9 mouse cellular contexts compared by ENCODE assay signal in genomic region chr19:34254880-34255681, GRCm38 (mm10). TPM values are rescaled to one million over a fixed set of nuclear protein-coding genes. Genes with fewer than 3 reads are reported as not detected.
DNase-seq lines count a peak whose midpoint lies in the region; ATAC-seq and TF ChIP-seq lines count a peak whose summit lies in the region.
"Had no signal": no experiment of that assay in that cellular context is flagged by ENCODE, and none has a peak within 500 bp of the region (broad histone marks: within the 10 kb centered on the region; RNA-seq: fewer than 3 reads in every experiment).

Acta2 (minus strand) TSS chr19:34255590.

- peaks cover 6% of the 10 kb centered on the region for H3K4me1 ChIP-seq in embryonic fibroblast, embryonic 13.5 days (ENCODE audit: control insufficient read depth, insufficient read depth, low read length)
- H3K4me1 ChIP-seq in hindbrain, embryonic 12.5 days, result no peaks in the 10 kb centered on the region
- peaks cover 0 to 2% of the 10 kb centered on the region in 2 experiments; a peak in 1 of 4 replicates for H3K4me1 ChIP-seq in liver, embryonic 14.5 days (replicated peaks; ENCODE audit: control insufficient read depth in 2 of 2, insufficient read depth in 2 of 2, low read length in 1 of 2)
- no peaks in the 10 kb centered on the region for H3K4me1 ChIP-seq in stomach, embryonic 16.5 days (ENCODE audit: control insufficient read depth, insufficient read depth, low read length)

- no peak for ATAC-seq in hindbrain, embryonic 12.5 days (ENCODE audit: low FRiP score)
- no peak for ATAC-seq in liver, embryonic 14.5 days (ENCODE audit: insufficient read depth)
- ATAC-seq in stomach, embryonic 16.5 days (ENCODE audit: insufficient read depth, low FRiP score), result peak; percentile 94

- peak within 1 kb of the TSS; percentile 96 for H3K27ac ChIP-seq in embryonic fibroblast, embryonic 13.5 days (ENCODE audit: insufficient read depth, low read length)
- H3K27ac ChIP-seq in hindbrain, embryonic 12.5 days, result no peak within 1 kb of the TSS
- H3K27ac ChIP-seq in liver, embryonic 14.5 days, result no peak within 1 kb of the TSS
- H3K27ac ChIP-seq in stomach, embryonic 16.5 days (ENCODE audit: low read length), result peak within 1 kb of the TSS; percentile 94

- no peak for TF ChIP-seq EP300 in liver, embryonic 14.5 days (IDR thresholded peaks at IDR 0.05; ENCODE audit: low read depth)

- TF ChIP-seq CTCF in embryonic fibroblast, embryonic 13.5 days (IDR thresholded peaks at IDR 0.05; ENCODE audit: borderline replicate concordance, insufficient read depth, low read length), result no peak
- no peak for TF ChIP-seq CTCF in liver, embryonic 14.5 days (IDR thresholded peaks at IDR 0.05; ENCODE audit: low read depth)

- H3K36me3 ChIP-seq in hindbrain, embryonic 12.5 days, result no peaks in the 10 kb centered on the region
- no peaks in the 10 kb centered on the region for H3K36me3 ChIP-seq in liver, embryonic 14.5 days (replicated peaks; ENCODE audit: control insufficient read depth, insufficient read depth, low read depth)
- no peaks in the 10 kb centered on the region for H3K36me3 ChIP-seq in stomach, embryonic 16.5 days (ENCODE audit: control insufficient read depth, insufficient read depth, low read length)

- no peaks in the 10 kb centered on the region for H3K9me3 ChIP-seq in hindbrain, embryonic 12.5 days (replicated peaks)
- no peaks in the 10 kb centered on the region for H3K9me3 ChIP-seq in liver, embryonic 14.5 days (ENCODE audit: control insufficient read depth, low read length)
- H3K9me3 ChIP-seq in stomach, embryonic 16.5 days (replicated peaks; ENCODE audit: control insufficient read depth, low read length), result no peaks in the 10 kb centered on the region

- peak; percentile 85 for TF ChIP-seq POLR2A in embryonic fibroblast, embryonic 13.5 days (IDR thresholded peaks at IDR 0.05; ENCODE audit: low read depth, low read length)

- no peak within 1 kb of the TSS for H3K9ac ChIP-seq in hindbrain, embryonic 12.5 days
- H3K9ac ChIP-seq in liver, embryonic 14.5 days (replicated peaks), result no peak within 1 kb of the TSS
- H3K9ac ChIP-seq in stomach, embryonic 16.5 days (ENCODE audit: low read length), result peak within 1 kb of the TSS; percentile 71

- no peak within 1 kb of the TSS for H3K4me2 ChIP-seq in hindbrain, embryonic 12.5 days (replicated peaks)
- no peak within 1 kb of the TSS for H3K4me2 ChIP-seq in liver, embryonic 14.5 days (ENCODE audit: low read depth)
- peak within 1 kb of the TSS; percentile 45 for H3K4me2 ChIP-seq in stomach, embryonic 16.5 days (ENCODE audit: low read depth, low read length)

- peak within 1 kb of the TSS; percentile 76 for H3K4me3 ChIP-seq in embryonic fibroblast, embryonic 13.5 days (ENCODE audit: insufficient read depth, low read length)
- no peak within 1 kb of the TSS for H3K4me3 ChIP-seq in hindbrain, embryonic 12.5 days
- no peak within 1 kb of the TSS for H3K4me3 ChIP-seq in liver, embryonic 14.5 days (ENCODE audit: insufficient read depth in 1 of 2, low read depth in 2 of 2, low read length in 2 of 2)
- H3K4me3 ChIP-seq in stomach, embryonic 16.5 days (replicated peaks; ENCODE audit: low read length), result peak within 1 kb of the TSS; percentile 48

- no peaks in the 10 kb centered on the region for H3K27me3 ChIP-seq in hindbrain, embryonic 12.5 days
- H3K27me3 ChIP-seq in liver, embryonic 14.5 days (ENCODE audit: control insufficient read depth, insufficient read depth, low read length), result no peaks in the 10 kb centered on the region
- no peaks in the 10 kb centered on the region for H3K27me3 ChIP-seq in stomach, embryonic 16.5 days (ENCODE audit: control insufficient read depth, insufficient read depth, low read length)

- DNase-seq in adrenal gland, adult 18-20 months (ENCODE audit: low spot score in 2 of 2), result no peak
- no peak for DNase-seq in adrenal gland, adult (ENCODE audit: inconsistent age in 2 of 2, low spot score in 1 of 2)
- peak; percentile 66 for DNase-seq in 3T3-L1 (ENCODE audit: low read depth, low spot score)
- no peak for DNase-seq in liver, embryonic 14.5 days (ENCODE audit: low read depth in 3 of 3, low spot score in 3 of 3)
- DNase-seq in cerebellum, postnatal 4 days (ENCODE audit: low spot score in 2 of 2), result no peak

- WGBS in hindbrain, embryonic 12.5 days, result 70% methylated on average over 16 of the region's 16 CpGs
- 60% methylated on average over 16 of the region's 16 CpGs for WGBS in liver, embryonic 14.5 days (ENCODE audit: insufficient replicate concordance)
- 34% methylated on average over 16 of the region's 16 CpGs for WGBS in stomach, embryonic 16.5 days

RNA-seq across cellular contexts. Expression of gene Acta2, which starts in this region (rescaled TPM):
- total RNA-seq in adrenal gland, adult 18-20 months (2021), result 10 to 100 TPM; 41.4 to 97.6 TPM
- polyA plus RNA-seq in embryonic fibroblast, embryonic 13.5 days (2011; ENCODE audit: insufficient read length, low read depth, missing spikeins), result 5,580 and 7,205 TPM in 2 replicates
- 45.1 and 90.0 TPM in 2 replicates for polyA plus RNA-seq in hindbrain, embryonic 12.5 days (2016; fragmentation: Nextera tagmentation; extraction: Ambion mirVana)
- polyA plus RNA-seq in liver, embryonic 14.5 days (2012; rRNA removed), result 11.2 and 12.8 TPM in 2 replicates
- 7.5 and 11.9 TPM in 2 replicates for polyA plus RNA-seq in liver, embryonic 14.5 days (2014; fragmentation: Nextera tagmentation; extraction: Ambion mirVana)
- polyA plus RNA-seq in stomach, embryonic 16.5 days (2015; fragmentation: Nextera tagmentation; extraction: Ambion mirVana), result 2,412 and 2,864 TPM in 2 replicates
- total RNA-seq: hematopoietic stem cell, adult 5-6 weeks had no signal

Comparison
In these comparisons a context has a peak if more than half of its experiments do, and no peak if none do; other contexts are left out.
1. RNA of gene Acta2 (polyA plus RNA-seq): 5,580 to 7,205 TPM in embryonic fibroblast, embryonic 13.5 days and 2,412 to 2,864 TPM in stomach, embryonic 16.5 days; 45.1 to 90.0 TPM in hindbrain, embryonic 12.5 days and 7.5 to 12.8 TPM in liver, embryonic 14.5 days; every median in the first group is over 10 times any median in the second.
2. H3K27ac ChIP-seq: peak in embryonic fibroblast, embryonic 13.5 days (single experiment) and stomach, embryonic 16.5 days (single experiment); none in hindbrain, embryonic 12.5 days (single experiment) and liver, embryonic 14.5 days (single experiment).
3. H3K4me3 ChIP-seq: peak in embryonic fibroblast, embryonic 13.5 days (single experiment) and stomach, embryonic 16.5 days (single experiment); none in hindbrain, embryonic 12.5 days (single experiment) and liver, embryonic 14.5 days (0 of 2).